Mouse (Mus musculus) forebrain, embryonic 15.5 days (tissue): Measurements from ENCODE around the gene Cdc42ep4. TPM values are rescaled to one million over a fixed set of nuclear protein-coding genes. Genes with fewer than 3 reads are reported as not detected.
A peak's percentile ranks its signal among the peaks of the same experiment; 100 is the strongest.

Experiments used
- ATAC-seq: fragments of 200-750 bp; cut with Nextera tagmentation; replicated peaks from 2 replicates; pipeline ENCODE4 v1.8.0; 2017; ENCODE audit warnings: mild to moderate bottlenecking, moderate TSS enrichment, moderate library complexity
- H3K27ac ChIP-seq: fragments of 300-500 bp; sonication (generic); replicated peaks from 2 replicates; pipeline ENCODE4 v1.5.1; 2015; ENCODE audit warnings: mild to moderate bottlenecking, inconsistent platforms
- H3K27me3 ChIP-seq: fragments of 300-500 bp; sonication (generic); 2 replicates; pipeline ENCODE4 v1.6.1; 2015; ENCODE audit warnings: inconsistent platforms
- H3K36me3 ChIP-seq: fragments of 300-500 bp; sonication (generic); 2 replicates; pipeline ENCODE4 v1.6.1; 2015; ENCODE audit warnings: mild to moderate bottlenecking, inconsistent platforms
- H3K4me1 ChIP-seq: fragments of 300-500 bp; sonication (generic); 2 replicates; pipeline ENCODE4 v1.6.1; 2015; ENCODE audit warnings: inconsistent platforms
- H3K4me2 ChIP-seq: fragments of 300-500 bp; sonication (generic); replicated peaks from 2 replicates; pipeline ENCODE4 v1.6.1; 2015; ENCODE audit warnings: mild to moderate bottlenecking, inconsistent platforms
- H3K4me3 ChIP-seq: fragments of 300-500 bp; sonication (generic); 2 replicates; pipeline ENCODE4 v1.5.1; 2015; ENCODE audit warnings: mild to moderate bottlenecking, inconsistent platforms
- H3K9ac ChIP-seq: fragments of 300-500 bp; sonication (generic); replicated peaks from 2 replicates; pipeline ENCODE4 v1.6.1; 2015; ENCODE audit warnings: mild to moderate bottlenecking, inconsistent platforms
- H3K9me3 ChIP-seq: fragments of 300-500 bp; sonication (generic); 2 replicates; pipeline ENCODE4 v1.6.1; 2016; ENCODE audit warnings: inconsistent platforms
- WGBS: fragments of 180-500 bp; shearing (Covaris S2); methylation state at CpG from one replicate; pipeline ENCODE4 v1.1.7; 2015; ENCODE audit warnings: mixed read lengths; 5-methylcytosine and 5-hydroxymethylcytosine counted together
- polyA plus RNA-seq: library from polyadenylated mRNA; unstranded; fragments of >200 nt; fragmentation: Nextera tagmentation; extraction: Ambion mirVana; gene quantifications from 2 replicates; pipeline ENCODE4 v1.2.1, GENCODE M21; 2015

Gene Cdc42ep4
- polyA plus RNA-seq, 1 experiment from 2014 or later = 97.2 TPM

DNA sequence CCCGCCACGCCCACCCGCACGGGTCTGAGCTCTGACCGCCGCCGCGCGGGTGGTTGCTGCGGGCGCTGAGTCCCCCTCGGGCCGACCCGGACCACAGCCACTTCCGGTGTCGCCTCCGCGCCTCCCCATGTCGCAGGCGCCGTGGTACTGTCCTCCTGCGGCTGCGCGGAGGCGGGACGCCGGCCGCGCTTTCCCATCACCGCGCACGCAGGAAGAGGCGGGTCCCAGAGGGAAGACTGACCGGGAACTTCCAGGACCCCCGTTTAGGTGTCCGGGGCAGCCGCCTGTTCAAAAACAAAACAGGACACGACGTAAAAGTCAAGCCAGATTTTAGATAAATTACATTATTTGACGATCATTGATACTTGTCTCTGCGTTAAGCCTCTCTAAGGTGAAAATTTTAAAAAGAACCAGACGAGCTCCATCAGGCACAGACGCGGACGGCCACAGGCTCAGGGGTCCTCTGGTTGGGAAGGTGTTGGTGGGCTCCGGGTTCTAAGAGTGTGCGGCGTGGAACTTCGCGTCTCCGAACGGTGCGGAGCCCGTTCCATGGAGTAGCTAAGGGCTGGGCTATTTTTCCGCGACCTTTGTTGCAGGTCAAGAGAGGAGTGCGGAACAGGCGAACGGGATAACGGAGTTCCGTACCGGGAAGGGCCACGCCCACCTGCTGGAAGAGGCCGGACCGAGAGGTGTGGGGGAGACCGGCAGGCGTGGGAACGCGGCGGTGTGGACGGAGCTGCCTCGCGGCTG is 67.5 kb downstream of the Cdc42ep4 start, which contains the start of the genes Fam104a and D11Wsu47e:
Gene Fam104a, minus strand, starts transcription at position 199 of the 750 bp plus-strand sequence.
Gene D11Wsu47e, plus strand, starts transcription at position 456 of the 750 bp plus-strand sequence.
- Histone ChIP-seq H3K9ac (peak within 1 kb of the TSS; percentile 74), H3K27me3 (no peaks in the 10 kb centered on the region), H3K27ac (peak within 1 kb of the TSS; percentile 92), H3K36me3 (peaks cover 16% of the 10 kb centered on the region), H3K4me2 (peak within 1 kb of the TSS; percentile 98), H3K4me1 (peaks cover 52% of the 10 kb centered on the region), H3K4me3 (peak within 1 kb of the TSS; percentile 87), H3K9me3 (no peaks in the 10 kb centered on the region)
- ATAC-seq = peak; percentile 96
- WGBS = under 1% methylated on average over 73 of the region's 73 CpGs

DNA sequence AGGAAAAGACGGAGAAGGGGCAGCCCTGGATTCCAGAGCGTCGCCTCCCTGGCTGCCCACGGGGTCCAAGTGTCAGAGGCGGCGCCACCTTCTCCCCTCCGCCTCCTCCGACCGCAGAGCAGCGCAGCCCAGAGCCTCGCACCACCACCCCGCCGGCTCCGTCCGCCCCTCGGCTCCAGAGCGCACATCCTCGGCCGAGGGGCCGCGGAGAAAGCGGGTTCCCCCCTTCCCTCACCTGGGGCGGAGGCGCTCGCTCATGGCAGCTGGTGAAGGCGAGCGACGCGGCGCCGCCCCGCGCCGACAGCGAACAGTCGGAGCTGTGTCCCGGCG is 68.1 kb downstream of the Cdc42ep4 start:
- Histone ChIP-seq H3K9me3 (no peaks in the 10 kb centered on the region), H3K27me3 (no peaks in the 10 kb centered on the region), H3K4me3 (peak overlapping the region; percentile 87), H3K4me1 (peaks cover 52% of the 10 kb centered on the region), H3K36me3 (peaks cover 11% of the 10 kb centered on the region), H3K4me2 (peak overlapping the region; percentile 98), H3K27ac (peak overlapping the region; percentile 92), H3K9ac (peak overlapping the region; percentile 74)
- ATAC-seq = peak; percentile 81; the same call in 1 of the 2 replicates
- under 1% methylated on average over 38 of the region's 38 CpGs for WGBS

DNA sequence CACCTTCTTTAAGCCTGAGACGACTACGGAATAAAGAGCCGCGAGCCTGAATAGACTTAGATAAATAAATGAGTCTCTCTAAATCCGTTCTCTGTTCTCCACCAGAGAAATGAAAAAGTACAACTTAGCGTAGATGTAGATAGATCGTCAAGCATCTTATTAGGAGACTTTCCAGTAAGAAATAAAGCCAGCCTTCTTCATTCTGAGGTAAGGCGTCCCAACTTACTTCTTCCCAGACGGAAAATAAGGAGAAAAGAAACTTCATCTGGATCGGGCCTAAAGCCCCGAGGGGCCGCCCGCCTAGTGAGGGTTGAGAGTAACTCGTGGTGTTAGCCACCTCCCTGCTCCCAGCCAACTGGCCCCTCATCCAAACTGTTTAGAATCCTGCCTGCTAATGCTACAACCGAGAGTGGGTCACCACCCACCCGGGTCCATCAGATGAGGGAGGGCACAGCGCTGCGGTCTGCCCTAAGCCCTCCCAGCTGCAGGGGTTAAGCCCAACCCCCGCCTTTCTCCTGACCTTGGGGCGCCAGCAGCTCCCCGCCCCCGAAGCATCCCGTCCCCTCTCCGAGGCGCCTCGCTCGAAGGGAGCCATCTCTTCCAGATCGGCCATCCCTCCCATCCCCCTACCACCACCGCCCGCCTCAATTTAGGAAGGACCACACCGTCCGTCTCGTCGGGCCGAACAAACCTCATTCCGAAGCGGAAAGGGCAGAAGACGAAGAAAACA is 68.6 kb downstream of the Cdc42ep4 start:
- H3K4me2 ChIP-seq = peak overlapping the region; percentile 98
- peak overlapping the region; percentile 74 for H3K9ac ChIP-seq
- H3K27ac ChIP-seq = peak overlapping the region; percentile 92
- H3K36me3 ChIP-seq = peaks cover 6% of the 10 kb centered on the region
- peak overlapping the region; percentile 87 for H3K4me3 ChIP-seq
- H3K4me1 ChIP-seq = peaks cover 55% of the 10 kb centered on the region
- WGBS = 2% methylated on average over 38 of the region's 38 CpGs
- H3K9me3 ChIP-seq = no peaks in the 10 kb centered on the region
- peak; percentile 21 for ATAC-seq
- H3K27me3 ChIP-seq = no peaks in the 10 kb centered on the region

DNA sequence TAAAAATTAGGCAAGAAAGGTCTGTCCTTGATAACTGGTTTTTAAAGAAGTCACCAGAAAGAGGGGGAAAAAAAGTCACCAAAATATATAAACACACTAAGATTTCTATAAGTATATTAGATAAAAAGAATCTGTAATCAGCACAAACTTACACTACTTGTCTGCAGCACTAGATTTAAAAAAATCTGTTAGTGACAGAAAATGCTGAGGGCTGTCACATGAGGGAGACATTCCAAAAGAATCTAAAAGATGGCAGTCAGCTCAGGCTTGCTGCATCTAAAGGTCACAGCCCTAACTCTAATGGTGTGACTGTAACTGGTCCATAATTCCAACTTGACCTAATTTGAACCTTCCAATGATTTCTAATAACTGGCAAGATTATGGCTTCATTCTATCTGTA is 69.7 kb downstream of the Cdc42ep4 start:
- peaks cover 2% of the 10 kb centered on the region for H3K36me3 ChIP-seq
- peaks cover 53% of the 10 kb centered on the region for H3K4me1 ChIP-seq
- H3K27me3 ChIP-seq = no peaks in the 10 kb centered on the region
- peak overlapping the region; percentile 87 for H3K4me3 ChIP-seq
- peak overlapping the region; percentile 98 for H3K4me2 ChIP-seq
- H3K9me3 ChIP-seq = no peaks in the 10 kb centered on the region
- H3K9ac ChIP-seq = 0 out of 2 replicates have a peak overlapping the region, but pooled peaks have one; percentile 32
- no peak overlapping the region for H3K27ac ChIP-seq
- ATAC-seq = no peak

DNA sequence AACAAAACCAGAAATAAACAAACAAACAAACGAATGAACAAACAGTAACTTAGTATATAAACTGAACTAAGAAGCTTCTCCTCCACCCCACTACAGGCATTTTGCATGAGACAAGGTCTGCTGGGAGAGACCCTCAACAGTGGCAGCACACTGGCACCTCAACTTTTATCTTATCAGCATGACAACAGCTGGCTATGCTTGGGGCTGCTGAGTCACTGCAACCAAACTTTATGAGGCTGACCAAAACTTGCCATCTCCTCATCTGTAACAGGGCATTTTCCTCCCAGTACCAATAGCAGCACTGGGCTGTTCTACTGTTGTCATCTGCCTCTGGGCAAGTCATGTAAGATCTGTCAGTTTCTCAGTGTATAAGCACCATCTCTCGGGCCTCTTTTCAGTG is 70.7 kb downstream of the Cdc42ep4 start:
- 95% methylated on average over 2 of the region's 2 CpGs for WGBS
- H3K9ac ChIP-seq = 0 out of 2 replicates have a peak overlapping the region, but pooled peaks have one; percentile 13
- H3K4me3 ChIP-seq = no peak overlapping the region
- H3K4me1 ChIP-seq = peaks cover 44% of the 10 kb centered on the region
- H3K36me3 ChIP-seq = peaks cover 13% of the 10 kb centered on the region
- H3K27ac ChIP-seq = no peak overlapping the region
- no peaks in the 10 kb centered on the region for H3K9me3 ChIP-seq
- no peak overlapping the region for H3K4me2 ChIP-seq
- no peaks in the 10 kb centered on the region for H3K27me3 ChIP-seq
- ATAC-seq = no peak

DNA sequence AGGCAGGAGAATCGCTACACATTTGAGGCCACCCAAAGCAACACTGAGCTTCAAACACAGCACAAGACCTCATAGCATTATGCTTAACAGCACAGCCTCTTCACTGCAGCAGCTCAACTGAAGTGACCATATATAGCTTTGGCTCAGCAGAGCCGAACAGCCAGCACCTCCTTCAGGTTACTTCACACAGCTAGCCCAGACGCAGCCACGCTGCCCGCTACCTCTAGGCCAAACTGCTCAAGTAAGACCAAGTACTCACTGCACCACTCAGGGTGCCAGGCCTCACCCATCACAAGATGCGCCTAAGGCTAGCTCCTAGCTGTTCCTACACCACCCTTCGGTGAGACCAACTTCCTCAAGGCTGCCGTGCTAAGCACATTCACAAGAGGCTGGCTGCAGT is 73.3 kb downstream of the Cdc42ep4 start:
- no peaks in the 10 kb centered on the region for H3K27me3 ChIP-seq
- 90% methylated on average over 8 of the region's 8 CpGs for WGBS
- H3K4me3 ChIP-seq = no peak overlapping the region
- no peak overlapping the region for H3K4me2 ChIP-seq
- peaks cover 24% of the 10 kb centered on the region for H3K36me3 ChIP-seq
- H3K4me1 ChIP-seq = peaks cover 37% of the 10 kb centered on the region
- H3K9ac ChIP-seq = no peak overlapping the region
- ATAC-seq = no peak
- no peaks in the 10 kb centered on the region for H3K9me3 ChIP-seq
- H3K27ac ChIP-seq = no peak overlapping the region

DNA sequence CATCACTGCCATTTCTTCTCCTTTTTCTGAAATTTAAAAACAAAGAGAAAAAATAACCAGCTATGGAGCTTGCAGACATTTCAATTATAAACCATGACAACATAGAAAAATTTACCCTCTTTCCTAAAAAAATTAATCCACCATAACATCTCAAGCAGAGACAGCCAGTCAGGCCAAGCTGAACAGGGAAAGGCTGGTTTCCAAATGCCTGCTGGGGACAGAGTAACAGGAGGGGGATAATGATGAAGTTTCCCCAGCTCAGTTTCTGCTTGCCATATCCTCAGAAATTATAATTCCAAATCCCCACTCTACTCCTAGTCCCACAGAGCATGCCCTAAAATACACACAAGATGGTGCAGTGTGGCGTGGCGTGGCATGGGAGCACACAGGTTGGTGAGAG is 74.3 kb downstream of the Cdc42ep4 start:
- Histone ChIP-seq H3K27me3 (no peaks in the 10 kb centered on the region), H3K27ac (no peak overlapping the region), H3K4me3 (no peak overlapping the region), H3K4me1 (peaks cover 32% of the 10 kb centered on the region), H3K9ac (no peak overlapping the region), H3K36me3 (peaks cover 33% of the 10 kb centered on the region), H3K4me2 (no peak overlapping the region), H3K9me3 (no peaks in the 10 kb centered on the region)
- WGBS = 94% methylated on average over 2 of the region's 2 CpGs
- ATAC-seq = no peak

Other genes starting within 250 kb of the Cdc42ep4 start
- 85.6 and 102 TPM in 2 replicates for gene Sstr2, start 132.5 kb downstream of the Cdc42ep4 start, polyA plus RNA-seq
- gene Cog1, start 102.7 kb downstream of the Cdc42ep4 start, polyA plus RNA-seq = 36.9 and 37.6 TPM in 2 replicates
- gene Slc39a11, start 101.8 kb downstream of the Cdc42ep4 start, polyA plus RNA-seq = 39.6 and 42.2 TPM in 2 replicates
- gene Fam104a, start 67.7 kb downstream of the Cdc42ep4 start, polyA plus RNA-seq = 47.1 and 47.2 TPM in 2 replicates
- gene D11Wsu47e, start 67.5 kb downstream of the Cdc42ep4 start, polyA plus RNA-seq = 25.2 and 27.6 TPM in 2 replicates
- 0.18 and 0.38 TPM in 2 replicates for gene Cpsf4l, start 41.9 kb downstream of the Cdc42ep4 start, polyA plus RNA-seq